Mouse (Mus musculus): ENCODE results near the gene Mipep.

- TF ChIP-seq CTCF (IDR thresholded peaks at IDR 0.05; ENCODE audit: low read depth) (no peak), EP300 (IDR thresholded peaks at IDR 0.05; ENCODE audit: low read depth) (no peak)
Measured at GRCm38 (mm10) chr14:60906421-60907374, 122.3 kb downstream of the Mipep start.
